Mouse (Mus musculus) kidney, adult 2 months (tissue): ENCODE results near the gene Clec5a.

Experiments
- CTCF ChIP-seq: fragments of 200-500 bp; conservative IDR thresholded peaks from 2 replicates; pipeline ENCODE4 v1.5.1; 2011; ENCODE audit warnings: low read depth, mild to moderate bottlenecking, control low read depth, low read length, moderate library complexity, mixed read lengths; ENCODE audit not compliant: insufficient read depth, insufficient read length
- POLR2A ChIP-seq: fragments of 200-500 bp; IDR thresholded peaks from one replicate; pipeline ENCODE4 v1.6.1; 2011; ENCODE audit warnings: low read depth, low read length, control low read depth

DNA sequence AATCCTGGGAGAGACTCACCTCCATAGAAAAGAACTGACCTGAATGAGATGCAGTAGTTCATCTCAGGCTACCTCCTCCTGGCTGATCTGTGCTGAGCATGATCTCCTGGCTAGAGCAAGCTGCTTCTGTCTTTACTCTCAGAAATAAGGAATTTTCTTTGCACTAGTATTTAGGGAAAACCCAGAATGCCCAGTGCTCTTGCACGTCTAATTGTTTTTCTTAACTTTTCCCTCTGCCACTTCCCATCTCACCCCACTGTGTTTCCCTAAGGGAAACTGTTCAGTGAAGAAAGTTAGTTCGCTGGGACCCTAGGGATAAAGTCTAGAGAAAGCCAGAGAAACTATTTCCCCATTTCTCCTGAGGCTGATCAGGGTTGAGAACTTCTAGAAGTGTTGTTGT is 30.7 kb downstream of the Clec5a start, which contains the start of gene Olfr461:
- no peak for TF ChIP-seq POLR2A
- TF ChIP-seq CTCF, result no peak
